Mouse (Mus musculus) midbrain, postnatal 0 days (tissue): ENCODE results near the gene Cfap161. TPM values are rescaled to one million over a fixed set of nuclear protein-coding genes. Genes with fewer than 3 reads are reported as not detected.

Experiments
- ATAC-seq: fragments of 200-750 bp; cut with Nextera tagmentation; 2 replicates; pipeline ENCODE4 v1.8.0; 2017; ENCODE audit warnings: moderate number of reproducible peaks, mild to moderate bottlenecking, moderate TSS enrichment, moderate library complexity; ENCODE audit not compliant: low FRiP score
- DNase-seq: peaks from one replicate; pipeline ENCODE4 v3.0.0-alpha.2; 2015; ENCODE audit warnings: low spot score
- H3K27ac ChIP-seq: fragments of 300-500 bp; sonication (generic); 2 replicates; pipeline ENCODE4 v1.5.1; 2014; ENCODE audit warnings: low read depth, mild to moderate bottlenecking, low read length, mixed read lengths
- H3K27me3 ChIP-seq: fragments of 300-500 bp; sonication (generic); 2 replicates; pipeline ENCODE4 v1.6.1; 2014; ENCODE audit warnings: low read length, control low read depth, mixed read lengths; ENCODE audit not compliant: insufficient read depth
- H3K36me3 ChIP-seq: fragments of 300-500 bp; sonication (generic); 2 replicates; pipeline ENCODE4 v1.6.1; 2014; ENCODE audit warnings: low read length, control low read depth, mixed read lengths; ENCODE audit not compliant: insufficient read depth
- H3K4me1 ChIP-seq: fragments of 300-500 bp; sonication (generic); 2 replicates; pipeline ENCODE4 v1.6.1; 2014; ENCODE audit warnings: mild to moderate bottlenecking, control low read depth, antibody characterized with exemption, low read length, mixed read lengths; ENCODE audit not compliant: insufficient read depth
- H3K4me2 ChIP-seq: fragments of 300-500 bp; sonication (generic); 2 replicates; pipeline ENCODE4 v1.6.1; 2014; ENCODE audit warnings: low read depth, mild to moderate bottlenecking, low read length, mixed read lengths; ENCODE audit not compliant: poor library complexity, severe bottlenecking
- H3K4me3 ChIP-seq: fragments of 300-500 bp; sonication (generic); 2 replicates; pipeline ENCODE4 v1.5.1; 2014; ENCODE audit warnings: low read depth, mild to moderate bottlenecking, low read length, moderate library complexity
- H3K9ac ChIP-seq: fragments of 300-500 bp; sonication (generic); replicated peaks from 2 replicates; pipeline ENCODE4 v1.6.1; 2014; ENCODE audit warnings: mild to moderate bottlenecking, low read length, moderate library complexity, mixed read lengths; ENCODE audit not compliant: poor library complexity, severe bottlenecking
- H3K9me3 ChIP-seq: fragments of 300-500 bp; sonication (generic); 2 replicates; pipeline ENCODE4 v1.6.1; 2016; ENCODE audit warnings: low read length, control low read depth
- CTCF ChIP-seq: IDR thresholded peaks from 2 replicates; pipeline ENCODE4 v1.5.1; 2016; ENCODE audit warnings: antibody characterized with exemption, mild to moderate bottlenecking
- WGBS: fragments of 180-500 bp; shearing (Covaris S2); extraction: QIAGEN DNeasy Blood & Tissue Kit; methylation state at CpG from one replicate; pipeline ENCODE4 v1.1.7; 2014; 5-methylcytosine and 5-hydroxymethylcytosine counted together
- polyA plus RNA-seq: library from polyadenylated mRNA; unstranded; fragments of >200 nt; fragmentation: Nextera tagmentation; extraction: Ambion mirVana; gene quantifications from 2 replicates; pipeline ENCODE4 v1.2.1, GENCODE M21; 2015
- total RNA-seq: library from RNA; depleted of rRNA; stranded (reverse); fragments of >200 nt; gene quantifications from 2 replicates; pipeline ENCODE4 v1.2.3, GENCODE M21; 2014

Gene Cfap161
- total and polyA plus RNA-seq, 2 experiments from 2014 or later = 2.1 to 2.3 TPM

DNA sequence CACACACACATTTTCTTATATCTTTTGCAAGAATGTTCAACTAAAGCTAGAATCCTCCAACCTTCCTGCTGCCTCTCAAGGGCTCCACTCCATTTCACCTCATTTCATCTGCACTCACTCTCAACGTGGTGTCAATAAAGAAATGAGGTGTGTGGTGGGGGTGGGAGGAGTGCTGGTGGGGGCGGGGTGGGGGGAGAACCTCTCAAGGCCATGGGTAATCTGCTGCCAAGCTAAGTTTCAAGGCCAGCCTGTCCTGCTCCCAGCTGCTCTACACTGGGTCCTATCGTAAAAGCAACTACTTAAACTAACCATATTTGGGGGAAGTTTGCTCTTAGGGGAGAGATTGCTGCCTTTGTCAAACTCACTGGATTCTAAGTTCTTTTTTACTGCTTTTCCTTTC lies 18.8 kb upstream of the Cfap161 start:
- no peak overlapping the region for H3K27ac ChIP-seq
- H3K9ac ChIP-seq = no peak overlapping the region
- H3K36me3 ChIP-seq = no peaks in the 10 kb centered on the region
- H3K4me1 ChIP-seq = peaks cover 6% of the 10 kb centered on the region; the same call in 1 of the 2 replicates
- 20% methylated on average over 3 of the region's 3 CpGs for WGBS
- H3K4me3 ChIP-seq = no peak overlapping the region
- no peak for ATAC-seq
- no peaks in the 10 kb centered on the region for H3K9me3 ChIP-seq
- TF ChIP-seq CTCF = no peak
- no peak for DNase-seq
- H3K4me2 ChIP-seq = no peak overlapping the region
- no peaks in the 10 kb centered on the region; the same call in 1 of the 2 replicates for H3K27me3 ChIP-seq

DNA sequence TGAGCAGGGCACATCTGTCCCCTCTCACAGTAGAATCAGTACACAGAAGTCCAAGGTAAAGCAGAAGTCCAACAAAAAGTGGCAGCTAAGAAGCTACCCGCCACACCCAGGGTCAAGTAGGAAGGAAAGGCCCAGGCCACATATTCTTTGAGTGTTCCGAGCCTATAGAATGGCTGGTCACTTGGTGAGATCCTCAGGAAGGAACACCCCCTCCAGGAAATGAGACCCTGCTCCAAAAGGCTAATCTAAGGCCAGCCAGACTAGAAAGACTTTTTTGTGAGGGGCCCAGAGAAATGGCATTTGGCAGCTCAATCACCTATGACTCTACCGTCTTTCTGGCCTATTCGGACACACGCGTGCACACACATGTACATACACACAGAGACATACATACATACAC lies 18.3 kb upstream of the Cfap161 start:
- no peak overlapping the region for H3K27ac ChIP-seq
- no peak overlapping the region for H3K4me3 ChIP-seq
- no peaks in the 10 kb centered on the region for H3K36me3 ChIP-seq
- no peak for ATAC-seq
- no peak overlapping the region for H3K4me2 ChIP-seq
- TF ChIP-seq CTCF = no peak
- H3K9me3 ChIP-seq = no peaks in the 10 kb centered on the region
- WGBS = 90% methylated on average over 6 of the region's 6 CpGs
- peaks cover 6% of the 10 kb centered on the region; the same call in 1 of the 2 replicates for H3K4me1 ChIP-seq
- H3K27me3 ChIP-seq = no peaks in the 10 kb centered on the region; the same call in 1 of the 2 replicates
- no peak for DNase-seq
- no peak overlapping the region for H3K9ac ChIP-seq

DNA sequence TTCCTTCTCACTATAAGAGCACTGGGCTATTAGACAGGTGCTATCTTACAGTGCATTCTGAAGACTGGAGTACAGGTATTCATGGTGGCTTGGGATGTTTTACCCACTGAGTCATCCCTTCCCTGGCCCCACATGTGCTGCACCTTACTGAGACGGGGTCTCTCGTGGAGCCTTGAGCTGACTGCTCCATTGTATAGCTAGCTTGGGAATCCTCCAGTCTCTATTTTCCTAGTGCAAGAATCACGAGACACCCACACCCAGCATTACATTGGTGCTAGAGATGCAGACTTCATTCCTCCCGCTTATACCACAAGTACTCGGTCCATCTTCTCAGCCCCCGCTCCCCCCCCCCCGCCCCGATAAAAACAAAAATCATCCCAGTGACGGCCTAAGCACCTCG lies 17.9 kb upstream of the Cfap161 start:
- H3K9ac ChIP-seq = no peak overlapping the region
- no peaks in the 10 kb centered on the region for H3K36me3 ChIP-seq
- no peak overlapping the region for H3K27ac ChIP-seq
- H3K4me3 ChIP-seq = no peak overlapping the region
- H3K9me3 ChIP-seq = no peaks in the 10 kb centered on the region
- H3K4me1 ChIP-seq = peaks cover 6% of the 10 kb centered on the region; the same call in 1 of the 2 replicates
- DNase-seq = no peak
- no peak for TF ChIP-seq CTCF
- WGBS = 90% methylated on average over 10 of the region's 10 CpGs
- H3K27me3 ChIP-seq = no peaks in the 10 kb centered on the region; the same call in 1 of the 2 replicates
- no peak for ATAC-seq
- no peak overlapping the region for H3K4me2 ChIP-seq

DNA sequence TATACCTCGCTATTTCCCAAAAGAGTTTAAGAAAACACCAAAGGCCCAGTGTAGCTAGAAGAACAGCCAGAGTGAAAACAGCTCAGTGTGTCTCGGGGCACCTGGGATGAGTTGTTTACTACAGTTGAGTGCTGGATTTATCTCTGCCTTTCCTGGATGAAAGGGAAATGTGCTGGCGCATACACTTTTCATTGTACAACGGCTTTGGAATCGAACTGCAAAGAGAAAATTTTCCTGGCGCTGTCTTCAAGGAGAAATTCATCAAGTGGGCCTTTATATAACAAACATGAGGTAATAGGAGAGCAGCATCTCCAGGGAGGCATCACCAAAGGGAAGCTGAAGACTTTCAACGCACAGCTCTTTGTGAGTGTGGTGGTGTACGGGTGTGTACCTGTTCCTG lies 17.2 kb upstream of the Cfap161 start:
- ATAC-seq = no peak
- WGBS = 70% methylated on average over 8 of the region's 8 CpGs
- Histone ChIP-seq H3K27me3 (no peaks in the 10 kb centered on the region; the same call in 1 of the 2 replicates), H3K36me3 (no peaks in the 10 kb centered on the region), H3K27ac (no peak overlapping the region), H3K4me2 (no peak overlapping the region), H3K4me3 (no peak overlapping the region), H3K9me3 (no peaks in the 10 kb centered on the region), H3K9ac (no peak overlapping the region), H3K4me1 (peaks cover 6% of the 10 kb centered on the region; the same call in 1 of the 2 replicates)
- no peak for DNase-seq
- TF ChIP-seq CTCF = no peak

DNA sequence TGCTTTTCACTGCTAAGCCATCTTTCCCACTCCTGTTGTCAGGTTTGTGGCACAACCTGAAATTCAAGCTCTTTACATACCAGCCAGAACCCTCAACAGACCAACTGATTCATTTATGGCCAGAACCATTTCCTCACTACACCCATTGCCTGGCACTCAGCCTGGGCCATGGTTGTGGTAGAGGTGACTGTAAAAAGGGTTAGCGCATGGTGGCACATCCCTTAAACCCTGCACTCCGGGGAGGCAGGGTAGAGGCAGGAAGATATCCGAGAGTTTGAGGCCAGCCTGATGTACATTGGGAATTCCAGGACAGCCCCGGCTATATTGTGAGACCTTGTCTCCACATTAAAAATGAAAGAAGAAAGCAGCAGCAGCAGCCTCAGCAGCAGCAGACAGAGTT lies 16.8 kb upstream of the Cfap161 start:
- 95% methylated on average over 4 of the region's 4 CpGs for WGBS
- Histone ChIP-seq H3K4me2 (no peak overlapping the region), H3K27ac (no peak overlapping the region), H3K9me3 (no peaks in the 10 kb centered on the region), H3K4me1 (peaks cover 6% of the 10 kb centered on the region; the same call in 1 of the 2 replicates), H3K9ac (no peak overlapping the region), H3K27me3 (no peaks in the 10 kb centered on the region; the same call in 1 of the 2 replicates), H3K4me3 (no peak overlapping the region), H3K36me3 (no peaks in the 10 kb centered on the region)
- no peak for TF ChIP-seq CTCF
- ATAC-seq = no peak
- no peak for DNase-seq

DNA sequence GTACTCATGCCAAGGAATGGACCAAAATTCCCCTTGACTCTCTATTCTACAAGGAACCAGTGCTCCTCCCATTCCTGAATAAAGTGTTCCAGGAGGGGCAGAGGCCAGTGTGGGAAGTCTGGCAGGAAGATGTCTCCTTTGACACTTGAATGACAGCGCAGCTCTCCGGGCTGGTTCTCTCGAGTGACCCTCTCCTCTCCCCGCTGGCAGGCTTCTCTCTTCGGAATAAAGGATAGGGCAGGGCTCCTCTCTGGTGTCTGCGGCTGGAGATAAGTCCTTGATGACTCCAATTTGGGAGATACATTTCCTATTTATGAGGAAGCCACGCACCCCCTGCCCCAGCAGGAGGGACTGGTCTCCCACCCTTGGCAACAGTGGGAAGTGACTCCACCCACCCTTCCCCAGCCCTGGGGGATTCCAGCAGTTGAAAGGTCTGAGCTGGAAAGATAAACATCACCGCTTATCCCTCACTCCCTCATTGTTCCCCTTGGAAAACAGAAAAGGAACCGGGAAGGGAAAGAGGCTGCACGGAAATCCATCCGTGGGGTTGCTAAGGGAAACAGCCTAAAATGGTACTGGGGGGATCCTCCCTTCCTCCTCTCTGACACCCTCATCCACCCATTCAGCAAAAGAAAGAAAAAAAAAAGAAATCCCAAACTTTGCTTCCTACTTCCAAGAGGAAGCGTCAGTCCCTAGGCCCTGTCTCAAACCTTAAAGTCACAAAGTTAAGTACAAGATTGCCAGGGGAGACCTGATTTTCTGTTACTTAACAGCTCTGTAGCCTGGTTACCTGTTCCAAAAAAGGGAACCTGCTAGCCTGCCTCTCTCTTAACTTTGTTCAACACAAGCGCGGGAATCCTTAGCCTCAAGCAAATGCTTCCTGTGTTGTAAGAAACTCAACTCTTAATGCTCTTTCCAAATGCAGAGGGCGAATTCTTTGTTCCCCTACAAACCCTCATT lies 15.7 kb upstream of the Cfap161 start:
- ATAC-seq (no peak), DNase-seq (no peak)
- H3K36me3 ChIP-seq = no peaks in the 10 kb centered on the region
- no peak overlapping the region for H3K27ac ChIP-seq
- WGBS = 16% methylated on average over 15 of the region's 15 CpGs
- no peaks in the 10 kb centered on the region for H3K9me3 ChIP-seq
- H3K27me3 ChIP-seq = no peaks in the 10 kb centered on the region; the same call in 1 of the 2 replicates
- H3K4me1 ChIP-seq = peaks cover 6% of the 10 kb centered on the region; the same call in 1 of the 2 replicates
- peak overlapping the region; percentile 22; the same call in 1 of the 2 replicates for H3K4me2 ChIP-seq
- TF ChIP-seq CTCF = no peak
- H3K9ac ChIP-seq = no peak overlapping the region
- H3K4me3 ChIP-seq = no peak overlapping the region
